ENCODE assay signal across 8 mouse cellular contexts in the genomic region with DNA sequence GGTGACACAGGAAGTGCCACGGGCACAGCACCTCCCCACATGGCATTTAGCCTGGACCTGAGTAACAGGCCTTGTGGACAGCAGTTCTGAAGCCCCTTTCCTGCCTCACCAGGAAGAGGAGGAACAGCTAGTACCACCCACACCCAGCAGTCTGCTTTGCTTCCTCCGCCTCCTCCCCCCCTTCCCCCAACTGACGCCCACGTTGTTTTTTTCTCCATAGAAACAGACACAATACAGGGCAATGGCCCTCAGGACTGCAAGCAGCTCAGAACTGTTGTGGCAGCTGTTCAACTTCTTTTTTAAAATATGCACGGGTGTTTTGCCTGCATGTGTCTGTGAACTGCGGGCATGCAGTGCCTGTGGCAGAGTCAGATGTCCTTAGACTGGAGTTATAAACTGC. TPM values are rescaled to one million over a fixed set of nuclear protein-coding genes. Genes with fewer than 3 reads are reported as not detected.
A peak's percentile ranks its signal among the peaks of the same experiment; 100 is the strongest.
DNase-seq lines count a peak whose midpoint lies in the region; ATAC-seq lines count a peak whose summit lies in the region.

No protein-coding gene starts in this region.

- intact Hi-C loops in heart, postnatal 10 days (cut with DNase I): loop anchor here (2.0 to 5.0 kb wide), 2 partner anchors 27 to 39 kb away; no protein-coding TSS in a partner anchor

- H3K4me1 ChIP-seq in embryonic facial prominence, embryonic 15.5 days: peaks cover 82% of the 10 kb centered on the region

- H3K9ac ChIP-seq in embryonic facial prominence, embryonic 15.5 days: no peak overlapping the region

- H3K27ac ChIP-seq in embryonic facial prominence, embryonic 15.5 days (replicated peaks): peak overlapping the region; percentile 91

- peak overlapping the region; percentile 29 for H3K4me2 ChIP-seq in embryonic facial prominence, embryonic 15.5 days (replicated peaks)

- 2% methylated on average over 6 of the region's 6 CpGs for WGBS in embryonic facial prominence, embryonic 15.5 days

- H3K36me3 ChIP-seq in embryonic facial prominence, embryonic 15.5 days: peaks cover 5% of the 10 kb centered on the region; the same call in 1 of the 2 replicates

- ATAC-seq in embryonic facial prominence, embryonic 15.5 days (ENCODE audit: insufficient number of reproducible peaks, low FRiP score, low TSS enrichment, low read depth): peak; percentile 66

- no peaks in the 10 kb centered on the region for H3K27me3 ChIP-seq in embryonic facial prominence, embryonic 15.5 days

- no peaks in the 10 kb centered on the region for H3K9me3 ChIP-seq in embryonic facial prominence, embryonic 15.5 days (replicated peaks)

- H3K4me3 ChIP-seq in embryonic facial prominence, embryonic 15.5 days (replicated peaks): 0 out of 2 replicates have a peak overlapping the region, but pooled peaks have one; percentile 4

- peak; percentile 54 to 74 for DNase-seq in right cerebral cortex, postnatal 10 days (ENCODE audit: low spot score in 2 of 2)
- DNase-seq in right cerebral cortex, postnatal 25 days: no peak
- DNase-seq in heart, postnatal 10 days: peak; percentile 86 to 90
- DNase-seq in kidney, postnatal 14 days: peak; percentile 81
- peak; percentile 73 for DNase-seq in lung, postnatal 14 days
- peak; percentile 44 for DNase-seq in ovary, postnatal 14 days (ENCODE audit: low spot score)
- DNase-seq in urinary bladder, postnatal 25 days (ENCODE audit: low spot score): no peak

RNA-seq across cellular contexts. Expression of gene Ski, which starts 44.1 kb away (rescaled TPM):
- polyA plus RNA-seq in embryonic facial prominence, embryonic 15.5 days (2015; fragmentation: Nextera tagmentation; extraction: Ambion mirVana): 24.4 and 26.3 TPM in 2 replicates
- 10 to 100 TPM; 89.2 to 89.6 TPM for total RNA-seq in heart, postnatal 10 days (2021)

Comparison
In these comparisons a context has a peak if more than half of its experiments do, and no peak if none do; other contexts are left out.
1. DNase-seq: peak in right cerebral cortex, postnatal 10 days (2 of 2), heart, postnatal 10 days (2 of 2), kidney, postnatal 14 days (single experiment), lung, postnatal 14 days (single experiment) and ovary, postnatal 14 days (single experiment); none in right cerebral cortex, postnatal 25 days (single experiment) and urinary bladder, postnatal 25 days (single experiment).